Mouse (Mus musculus): ENCODE data around the gene Chst15. TPM values are rescaled to one million over a fixed set of nuclear protein-coding genes. Genes with fewer than 3 reads are reported as not detected.
A peak's percentile ranks its signal among the peaks of the same experiment; 100 is the strongest.

Chst15 gene
- polyA plus RNA-seq, 1 experiment from 2014 or later, result 30.8 TPM

GRCm38 (mm10) chr7:132330179-132330578 is 13.2 kb upstream of the Chst15 start:
- no peaks in the 10 kb centered on the region for H3K9me3 ChIP-seq (ENCODE audit: control insufficient read depth, low read depth, low read length)
- peaks cover 8% of the 10 kb centered on the region for H3K4me1 ChIP-seq (ENCODE audit: control insufficient read depth, insufficient read depth, low read length)
- H3K9ac ChIP-seq (replicated peaks; ENCODE audit: low read depth, low read length), result no peak overlapping the region
- WGBS, result 63% methylated on average over 1 of the region's 1 CpGs
- H3K27ac ChIP-seq (ENCODE audit: low read length), result no peak overlapping the region
- no peaks in the 10 kb centered on the region for H3K36me3 ChIP-seq (ENCODE audit: control insufficient read depth, insufficient read depth, low read length)
- H3K4me2 ChIP-seq (replicated peaks; ENCODE audit: low read depth, low read length), result no peak overlapping the region
- no peak overlapping the region for H3K4me3 ChIP-seq (ENCODE audit: low read depth, low read length)
- H3K27me3 ChIP-seq (ENCODE audit: control insufficient read depth, insufficient read depth, low read length), result no peaks in the 10 kb centered on the region
- ATAC-seq (ENCODE audit: insufficient number of reproducible peaks, insufficient read depth, low FRiP score, low read depth), result no peak

- no peak for ATAC-seq (ENCODE audit: insufficient number of reproducible peaks, insufficient read depth, low FRiP score, low read depth)
- H3K9ac ChIP-seq (replicated peaks; ENCODE audit: low read depth, low read length), result no peak overlapping the region
- H3K36me3 ChIP-seq (ENCODE audit: control insufficient read depth, insufficient read depth, low read length), result no peaks in the 10 kb centered on the region
- no peaks in the 10 kb centered on the region for H3K9me3 ChIP-seq (ENCODE audit: control insufficient read depth, low read depth, low read length)
- no peaks in the 10 kb centered on the region for H3K27me3 ChIP-seq (ENCODE audit: control insufficient read depth, insufficient read depth, low read length)
- H3K27ac ChIP-seq (ENCODE audit: low read length), result no peak overlapping the region
- H3K4me1 ChIP-seq (ENCODE audit: control insufficient read depth, insufficient read depth, low read length), result peaks cover 8% of the 10 kb centered on the region
- H3K4me3 ChIP-seq (ENCODE audit: low read depth, low read length), result no peak overlapping the region
- WGBS, result 89% methylated on average over 1 of the region's 1 CpGs
- H3K4me2 ChIP-seq (replicated peaks; ENCODE audit: low read depth, low read length), result no peak overlapping the region
Observed at GRCm38 (mm10) chr7:132328648-132329047, 11.6 kb upstream of the Chst15 start.

GRCm38 (mm10) chr7:132325549-132326331 is 8.7 kb upstream of the Chst15 start:
- no peaks in the 10 kb centered on the region for H3K27me3 ChIP-seq (ENCODE audit: control insufficient read depth, insufficient read depth, low read length)
- H3K36me3 ChIP-seq (ENCODE audit: control insufficient read depth, insufficient read depth, low read length), result no peaks in the 10 kb centered on the region
- H3K4me1 ChIP-seq (ENCODE audit: control insufficient read depth, insufficient read depth, low read length), result peaks cover 5% of the 10 kb centered on the region
- H3K9ac ChIP-seq (replicated peaks; ENCODE audit: low read depth, low read length), result no peak overlapping the region
- peak overlapping the region; percentile 11; the same call in 1 of the 2 replicates for H3K4me2 ChIP-seq (replicated peaks; ENCODE audit: low read depth, low read length)
- H3K27ac ChIP-seq (ENCODE audit: low read length), result 0 out of 2 replicates have a peak overlapping the region, but pooled peaks have one; percentile 23
- no peaks in the 10 kb centered on the region for H3K9me3 ChIP-seq (ENCODE audit: control insufficient read depth, low read depth, low read length)
- peak; percentile 18; the same call in 1 of the 2 replicates for ATAC-seq (ENCODE audit: insufficient number of reproducible peaks, insufficient read depth, low FRiP score, low read depth)
- H3K4me3 ChIP-seq (ENCODE audit: low read depth, low read length), result no peak overlapping the region
- WGBS, result 36% methylated on average over 5 of the region's 5 CpGs

- Histone ChIP-seq H3K4me2 (replicated peaks; ENCODE audit: low read depth, low read length) (no peak overlapping the region), H3K9me3 (ENCODE audit: control insufficient read depth, low read depth, low read length) (no peaks in the 10 kb centered on the region), H3K27me3 (ENCODE audit: control insufficient read depth, insufficient read depth, low read length) (no peaks in the 10 kb centered on the region), H3K4me3 (ENCODE audit: low read depth, low read length) (no peak overlapping the region), H3K36me3 (ENCODE audit: control insufficient read depth, insufficient read depth, low read length) (no peaks in the 10 kb centered on the region), H3K9ac (replicated peaks; ENCODE audit: low read depth, low read length) (no peak overlapping the region), H3K4me1 (ENCODE audit: control insufficient read depth, insufficient read depth, low read length) (peaks cover 7% of the 10 kb centered on the region), H3K27ac (ENCODE audit: low read length) (no peak overlapping the region)
- ATAC-seq (ENCODE audit: insufficient number of reproducible peaks, insufficient read depth, low FRiP score, low read depth), result no peak
- 68% methylated on average over 5 of the region's 5 CpGs for WGBS
Observed at GRCm38 (mm10) chr7:132323430-132323829, 6.4 kb upstream of the Chst15 start.

- no peak for ATAC-seq (ENCODE audit: insufficient number of reproducible peaks, insufficient read depth, low FRiP score, low read depth)
- H3K4me1 ChIP-seq (ENCODE audit: control insufficient read depth, insufficient read depth, low read length), result peaks cover 15% of the 10 kb centered on the region
Observed at GRCm38 (mm10) chr7:132321392-132321958, 4.4 kb upstream of the Chst15 start.

GRCm38 (mm10) chr7:132316101-132317035 is 660 bp downstream of the Chst15 start:
- WGBS, result under 1% methylated on average over 77 of the region's 79 CpGs
- Histone ChIP-seq H3K4me3 (ENCODE audit: low read depth, low read length) (peak overlapping the region; percentile 83), H3K27me3 (ENCODE audit: control insufficient read depth, insufficient read depth, low read length) (no peaks in the 10 kb centered on the region), H3K27ac (ENCODE audit: low read length) (peak overlapping the region; percentile 94), H3K9ac (replicated peaks; ENCODE audit: low read depth, low read length) (peak overlapping the region; percentile 78), H3K4me2 (replicated peaks; ENCODE audit: low read depth, low read length) (peak overlapping the region; percentile 91), H3K4me1 (ENCODE audit: control insufficient read depth, insufficient read depth, low read length) (peaks cover 46% of the 10 kb centered on the region), H3K36me3 (ENCODE audit: control insufficient read depth, insufficient read depth, low read length) (no peaks in the 10 kb centered on the region), H3K9me3 (ENCODE audit: control insufficient read depth, low read depth, low read length) (no peaks in the 10 kb centered on the region)
- ATAC-seq (ENCODE audit: insufficient number of reproducible peaks, insufficient read depth, low FRiP score, low read depth), result peak; percentile 67

More at GRCm38 (mm10) chr7:132321392-132321958, 4.4 kb upstream of the Chst15 start:
- Histone ChIP-seq H3K9ac (replicated peaks; ENCODE audit: low read depth, low read length) (no peak overlapping the region), H3K4me3 (ENCODE audit: low read depth, low read length) (no peak overlapping the region), H3K9me3 (ENCODE audit: control insufficient read depth, low read depth, low read length) (no peaks in the 10 kb centered on the region), H3K27ac (ENCODE audit: low read length) (no peak overlapping the region), H3K4me2 (replicated peaks; ENCODE audit: low read depth, low read length) (no peak overlapping the region), H3K36me3 (ENCODE audit: control insufficient read depth, insufficient read depth, low read length) (no peaks in the 10 kb centered on the region), H3K27me3 (ENCODE audit: control insufficient read depth, insufficient read depth, low read length) (no peaks in the 10 kb centered on the region)
- WGBS, result 74% methylated on average over 2 of the region's 2 CpGs

- peaks cover 50% of the 10 kb centered on the region for H3K4me1 ChIP-seq (ENCODE audit: control insufficient read depth, insufficient read depth, low read length)
- H3K27me3 ChIP-seq (ENCODE audit: control insufficient read depth, insufficient read depth, low read length), result no peaks in the 10 kb centered on the region
- WGBS, result 2% methylated on average over 51 of the region's 51 CpGs
Observed at GRCm38 (mm10) chr7:132315149-132316091, 1.6 kb downstream of the Chst15 start.

More at GRCm38 (mm10) chr7:132315149-132316091, 1.6 kb downstream of the Chst15 start:
- peak overlapping the region; percentile 83 for H3K4me3 ChIP-seq (ENCODE audit: low read depth, low read length)
- H3K9me3 ChIP-seq (ENCODE audit: control insufficient read depth, low read depth, low read length), result no peaks in the 10 kb centered on the region
- peak overlapping the region; percentile 91 for H3K4me2 ChIP-seq (replicated peaks; ENCODE audit: low read depth, low read length)
- peak overlapping the region; percentile 78 for H3K9ac ChIP-seq (replicated peaks; ENCODE audit: low read depth, low read length)
- no peaks in the 10 kb centered on the region for H3K36me3 ChIP-seq (ENCODE audit: control insufficient read depth, insufficient read depth, low read length)
- H3K27ac ChIP-seq (ENCODE audit: low read length), result peak overlapping the region; percentile 94
- peak; percentile 65 for ATAC-seq (ENCODE audit: insufficient number of reproducible peaks, insufficient read depth, low FRiP score, low read depth)
